Mouse (Mus musculus): ENCODE results near the gene Dnajb13. TPM values are rescaled to one million over a fixed set of nuclear protein-coding genes. Genes with fewer than 3 reads are reported as not detected.

Dnajb13 gene
- total and polyA plus RNA-seq, 3 experiments = 2.0 to 3.6 TPM; not detected in 1

DNA sequence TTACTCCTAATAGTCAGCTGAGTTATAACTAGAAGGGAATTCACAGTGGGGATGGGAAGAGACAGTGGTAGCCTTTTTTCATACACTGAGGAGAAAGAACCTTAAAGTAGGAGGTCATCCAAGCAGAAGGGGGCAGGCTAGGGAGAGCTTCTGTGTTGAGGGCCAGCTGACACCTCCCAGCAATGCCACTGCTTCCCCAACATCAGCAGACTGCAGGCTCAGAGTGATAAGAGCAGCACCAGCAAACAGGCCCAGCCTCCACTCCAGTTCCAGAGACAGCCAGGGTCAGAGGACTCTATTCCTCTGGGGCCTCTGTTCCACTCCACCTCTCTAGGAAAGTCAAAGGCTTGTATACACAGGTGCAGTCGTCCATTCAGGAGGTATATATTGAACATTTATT, 56.6 kb downstream of the Dnajb13 start:
- H3K27ac ChIP-seq (ENCODE audit: control insufficient read depth, low read depth, low read length) = no peak overlapping the region
- no peak overlapping the region for H3K4me3 ChIP-seq (ENCODE audit: control insufficient read depth in 1 of 2, insufficient read depth in 1 of 2, low read depth in 2 of 2, low read length in 2 of 2)
- DNase-seq (ENCODE audit: low read depth, low spot score) = peak; percentile 39
- H3K9me3 ChIP-seq (replicated peaks; ENCODE audit: insufficient read depth, low read length) = no peaks in the 10 kb centered on the region
- no peaks in the 10 kb centered on the region for H3K79me2 ChIP-seq (ENCODE audit: control insufficient read depth, insufficient read depth, low read length, poor library complexity)
- peaks cover 11 to 14% of the 10 kb centered on the region in 2 experiments for H3K4me1 ChIP-seq (ENCODE audit: control insufficient read depth in 1 of 2, insufficient read depth in 2 of 2, low read length in 2 of 2)
- no peak overlapping the region for H3K9ac ChIP-seq (ENCODE audit: control insufficient read depth, low read depth, low read length, poor library complexity, severe bottlenecking)
- no peaks in the 10 kb centered on the region for H3K27me3 ChIP-seq (ENCODE audit: control insufficient read depth in 1 of 2, insufficient read depth in 2 of 2, low read length in 2 of 2)
- TF ChIP-seq MAFK (IDR thresholded peaks at IDR 0.05; ENCODE audit: borderline replicate concordance, low read depth, low read length) (no peak), GATA1 (IDR thresholded peaks at IDR 0.05; ENCODE audit: low read depth, low read length) (peak; percentile 41; the same call in 1 of the 2 replicates), EP300 (IDR thresholded peaks at IDR 0.05; ENCODE audit: low read depth in 1 of 2, low read length in 2 of 2) (peak in 1 of 2 experiments; percentile 19; a peak in 1 of 4 replicates), USF1 (IDR thresholded peaks at IDR 0.05; ENCODE audit: low read depth, low read length) (peak; percentile 77), TCF12 (IDR thresholded peaks at IDR 0.05; ENCODE audit: low read depth, low read length) (no peak), CTCF (IDR thresholded peaks at IDR 0.05 in 2 of 3, conservative IDR thresholded peaks at IDR 0.05 in 1 of 3; ENCODE audit: control insufficient read depth in 1 of 3, insufficient read depth in 1 of 3, low read depth in 2 of 3, low read length in 3 of 3, poor library complexity in 1 of 3, severe bottlenecking in 1 of 3) (peak in 2 of 3 experiments; percentile 17 to 22; a peak in 2 of 6 replicates), ETS1 (IDR thresholded peaks at IDR 0.05; ENCODE audit: low read depth, low read length) (peak; percentile 93), UBTF (IDR thresholded peaks at IDR 0.05; ENCODE audit: borderline replicate concordance, insufficient read depth, low read depth, low read length) (no peak), ZKSCAN1 (IDR thresholded peaks at IDR 0.05; ENCODE audit: low read depth, low read length) (no peak), USF2 (IDR thresholded peaks at IDR 0.05; ENCODE audit: borderline replicate concordance in 1 of 2, insufficient read depth in 1 of 2, low read depth in 1 of 2, low read length in 2 of 2) (0 out of 4 replicates have a peak, but pooled peaks of 1 of the 2 experiments have one; percentile 29), HCFC1 (IDR thresholded peaks at IDR 0.05; ENCODE audit: low read depth, low read length) (0 out of 2 replicates have a peak, but pooled peaks have one; percentile 44)
- peaks cover 0 to 14% of the 10 kb centered on the region in 2 experiments; a peak in 3 of 4 replicates for H3K36me3 ChIP-seq (ENCODE audit: control insufficient read depth in 1 of 2, insufficient read depth in 2 of 2, low read length in 2 of 2)

Other genes with a start within 250 kb of the Dnajb13 start
- 0.35 and 0.39 TPM in 2 replicates for gene P4ha3, start 229.4 kb downstream of the Dnajb13 start, total RNA-seq (2012; rRNA removed)
- not detected for gene P4ha3, start 229.4 kb downstream of the Dnajb13 start, polyA plus RNA-seq (2012; ENCODE audit: insufficient read depth in 1 of 2, insufficient read length in 2 of 2, low read depth in 1 of 2, low replicate concordance in 2 of 2, missing spikeins in 1 of 2)
- gene C2cd3, start 142.7 kb downstream of the Dnajb13 start, total RNA-seq (2012; rRNA removed) = 8.5 and 9.2 TPM in 2 replicates
- gene C2cd3, start 142.7 kb downstream of the Dnajb13 start, polyA plus RNA-seq (2012; ENCODE audit: insufficient read depth in 1 of 2, insufficient read length in 2 of 2, low read depth in 1 of 2, low replicate concordance in 2 of 2, missing spikeins in 1 of 2) = 10 to 100 TPM in 1 of 2 experiments, not detected in 1; 23.5 TPM
- gene Ppme1, start 142.7 kb downstream of the Dnajb13 start, total RNA-seq (2012; rRNA removed) = 28.0 and 29.5 TPM in 2 replicates
- gene Ppme1, start 142.7 kb downstream of the Dnajb13 start, polyA plus RNA-seq (2012; ENCODE audit: insufficient read depth in 1 of 2, insufficient read length in 2 of 2, low read depth in 1 of 2, low replicate concordance in 2 of 2, missing spikeins in 1 of 2) = 10 to 100 TPM in 1 of 2 experiments, not detected in 1; 74.0 TPM
- 0.10 TPM in 1 of 2 replicates, not detected in the other for gene Ucp3, start 42.0 kb downstream of the Dnajb13 start, total RNA-seq (2012; rRNA removed)
- not detected for gene Ucp3, start 42.0 kb downstream of the Dnajb13 start, polyA plus RNA-seq (2012; ENCODE audit: insufficient read depth in 1 of 2, insufficient read length in 2 of 2, low read depth in 1 of 2, low replicate concordance in 2 of 2, missing spikeins in 1 of 2)
- gene Ucp2, start 21.6 kb downstream of the Dnajb13 start, total RNA-seq (2012; rRNA removed) = 139 and 156 TPM in 2 replicates
- gene Ucp2, start 21.6 kb downstream of the Dnajb13 start, polyA plus RNA-seq (2012; ENCODE audit: insufficient read depth in 1 of 2, insufficient read length in 2 of 2, low read depth in 1 of 2, low replicate concordance in 2 of 2, missing spikeins in 1 of 2) = 100 to 1,000 TPM in 1 of 2 experiments, not detected in 1; 724 TPM
- gene Coa4, start 22.1 kb upstream of the Dnajb13 start, total RNA-seq (2012; rRNA removed) = 6.1 and 8.1 TPM in 2 replicates
- gene Coa4, start 22.1 kb upstream of the Dnajb13 start, polyA plus RNA-seq (2012; ENCODE audit: insufficient read depth in 1 of 2, insufficient read length in 2 of 2, low read depth in 1 of 2, low replicate concordance in 2 of 2, missing spikeins in 1 of 2) = 10 to 100 TPM in 1 of 2 experiments, not detected in 1; 13.8 TPM
- 43.2 and 45.1 TPM in 2 replicates for gene Rab6a, start 92.5 kb upstream of the Dnajb13 start, total RNA-seq (2012; rRNA removed)
- 10 to 100 TPM; 58.4 to 92.8 TPM for gene Rab6a, start 92.5 kb upstream of the Dnajb13 start, polyA plus RNA-seq (2012; ENCODE audit: insufficient read depth in 1 of 2, insufficient read length in 2 of 2, low read depth in 1 of 2, low replicate concordance in 2 of 2, missing spikeins in 1 of 2)
- 39.5 and 45.5 TPM in 2 replicates for gene Mrpl48, start 93.3 kb upstream of the Dnajb13 start, total RNA-seq (2012; rRNA removed)
- gene Mrpl48, start 93.3 kb upstream of the Dnajb13 start, polyA plus RNA-seq (2012; ENCODE audit: insufficient read depth in 1 of 2, insufficient read length in 2 of 2, low read depth in 1 of 2, low replicate concordance in 2 of 2, missing spikeins in 1 of 2) = 10 to 100 TPM in 1 of 2 experiments, not detected in 1; 67.3 TPM
- gene Plekhb1, start 147.5 kb upstream of the Dnajb13 start, total RNA-seq (2012; rRNA removed) = 0.07 and 0.12 TPM in 2 replicates
- gene Plekhb1, start 147.5 kb upstream of the Dnajb13 start, polyA plus RNA-seq (2012; ENCODE audit: insufficient read depth in 1 of 2, insufficient read length in 2 of 2, low read depth in 1 of 2, low replicate concordance in 2 of 2, missing spikeins in 1 of 2) = under 1 TPM in 1 of 2 experiments, not detected in 1; 0.40 TPM
- 3.1 and 3.2 TPM in 2 replicates for gene Fam168a, start 191.7 kb upstream of the Dnajb13 start, total RNA-seq (2012; rRNA removed)
- gene Fam168a, start 191.7 kb upstream of the Dnajb13 start, polyA plus RNA-seq (2012; ENCODE audit: insufficient read depth in 1 of 2, insufficient read length in 2 of 2, low read depth in 1 of 2, low replicate concordance in 2 of 2, missing spikeins in 1 of 2) = 10 to 100 TPM in 1 of 2 experiments, not detected in 1; 19.2 TPM

All from MEL (cell line).